Mouse (Mus musculus): ENCODE data around the gene Six5. TPM values are rescaled to one million over a fixed set of nuclear protein-coding genes. Genes with fewer than 3 reads are reported as not detected.

Gene Six5
- total and polyA plus RNA-seq, 3 experiments = 3.0 to 7.7 TPM; not detected in 1

DNA sequence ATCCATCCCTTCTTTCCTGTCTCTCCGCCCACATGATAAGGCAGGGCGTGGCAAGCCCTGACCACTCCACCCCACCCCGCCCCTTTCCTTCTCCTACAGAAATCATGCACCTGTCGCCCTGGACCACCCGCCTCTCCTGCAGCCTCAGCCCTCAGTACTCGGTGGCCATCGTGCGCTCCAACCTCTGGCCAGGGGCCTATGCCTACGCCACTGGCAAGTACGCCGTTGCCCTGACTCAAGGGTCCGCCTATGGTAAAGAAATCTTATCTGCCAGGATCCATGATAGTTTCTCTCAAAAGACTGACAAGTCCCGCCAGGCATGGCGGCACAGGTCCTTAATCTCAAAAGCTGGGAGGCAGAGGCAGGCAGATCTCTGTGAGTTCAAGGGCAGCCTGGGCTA, 26.5 kb upstream of the Six5 start:
- TF ChIP-seq TAL1 (IDR thresholded peaks at IDR 0.05; ENCODE audit: low read length) = no peak
- TF ChIP-seq ZC3H11A (IDR thresholded peaks at IDR 0.05; ENCODE audit: low read depth, low read length) = no peak
- TF ChIP-seq MYC (IDR thresholded peaks at IDR 0.05; ENCODE audit: low read depth, low read length) = no peak
- TF ChIP-seq ZKSCAN1 (IDR thresholded peaks at IDR 0.05; ENCODE audit: low read depth, low read length) = no peak
- no peak for TF ChIP-seq MEF2A (IDR thresholded peaks at IDR 0.05; ENCODE audit: extremely low read depth, insufficient replicate concordance, low read depth, low read length, poor library complexity, severe bottlenecking)
- TF ChIP-seq JUND (IDR thresholded peaks at IDR 0.05; ENCODE audit: low read depth, low read length) = no peak
- no peak for TF ChIP-seq BHLHE40 (IDR thresholded peaks at IDR 0.05; ENCODE audit: borderline replicate concordance, low read depth, low read length)
- no peak for TF ChIP-seq POLR2A (IDR thresholded peaks at IDR 0.05; ENCODE audit: control insufficient read depth in 1 of 2, insufficient read depth in 1 of 2, low read depth in 1 of 2, low read length in 2 of 2, poor library complexity in 1 of 2)
- no peak for TF ChIP-seq ETS1 (IDR thresholded peaks at IDR 0.05; ENCODE audit: low read depth, low read length)
- no peak for TF ChIP-seq ELF1 (IDR thresholded peaks at IDR 0.05; ENCODE audit: low read depth, low read length)
- no peaks in the 10 kb centered on the region for H3K79me2 ChIP-seq (ENCODE audit: control insufficient read depth, insufficient read depth, low read length, poor library complexity)
- H3K4me3 ChIP-seq (ENCODE audit: control insufficient read depth in 1 of 2, insufficient read depth in 1 of 2, low read depth in 2 of 2, low read length in 2 of 2) = no peak overlapping the region
- H3K36me3 ChIP-seq (ENCODE audit: control insufficient read depth in 1 of 2, insufficient read depth in 2 of 2, low read length in 2 of 2) = no peaks in the 10 kb centered on the region
- no peak for DNase-seq (ENCODE audit: low read depth, low spot score)
- H3K27me3 ChIP-seq (ENCODE audit: control insufficient read depth in 1 of 2, insufficient read depth in 2 of 2, low read length in 2 of 2) = no peaks in the 10 kb centered on the region
- no peak overlapping the region for H3K9ac ChIP-seq (ENCODE audit: control insufficient read depth, low read depth, low read length, poor library complexity, severe bottlenecking)
- no peaks in the 10 kb centered on the region for H3K4me1 ChIP-seq (ENCODE audit: control insufficient read depth in 1 of 2, insufficient read depth in 2 of 2, low read length in 2 of 2)
- no peak overlapping the region for H3K27ac ChIP-seq (ENCODE audit: control insufficient read depth, low read depth, low read length)
- no peaks in the 10 kb centered on the region for H3K9me3 ChIP-seq (replicated peaks; ENCODE audit: insufficient read depth, low read length)

DNA sequence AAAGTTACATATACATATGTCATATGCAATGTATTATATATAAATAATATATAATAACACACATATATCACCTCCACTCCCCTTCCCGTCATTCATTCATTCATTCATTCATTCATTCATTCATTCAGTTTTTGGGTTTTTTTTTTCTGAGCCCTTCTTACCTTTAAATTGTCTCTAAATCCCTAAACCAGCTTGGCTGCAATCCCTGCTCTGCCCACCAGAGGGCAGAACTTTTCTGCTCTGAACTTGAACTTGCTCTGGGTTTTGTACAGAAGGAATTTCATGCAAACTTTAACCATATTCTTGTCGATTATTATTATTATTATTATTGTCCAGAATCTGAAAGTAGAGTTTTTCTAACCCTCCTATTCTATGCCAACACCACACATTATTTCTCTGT, 25.7 kb upstream of the Six5 start:
- H3K36me3 ChIP-seq (ENCODE audit: control insufficient read depth in 1 of 2, insufficient read depth in 2 of 2, low read length in 2 of 2) = no peaks in the 10 kb centered on the region
- H3K4me1 ChIP-seq (ENCODE audit: control insufficient read depth in 1 of 2, insufficient read depth in 2 of 2, low read length in 2 of 2) = no peaks in the 10 kb centered on the region
- peak; percentile 87 for DNase-seq (ENCODE audit: low read depth, low spot score)
- H3K79me2 ChIP-seq (ENCODE audit: control insufficient read depth, insufficient read depth, low read length, poor library complexity) = no peaks in the 10 kb centered on the region
- no peak overlapping the region for H3K27ac ChIP-seq (ENCODE audit: control insufficient read depth, low read depth, low read length)
- no peak for TF ChIP-seq POLR2AphosphoS2 (IDR thresholded peaks at IDR 0.05; ENCODE audit: low read length)
- TF ChIP-seq SMC3 (IDR thresholded peaks at IDR 0.05; ENCODE audit: low read depth, low read length) = peak; percentile 87
- TF ChIP-seq ETS1 (IDR thresholded peaks at IDR 0.05; ENCODE audit: low read depth, low read length) = no peak
- TF ChIP-seq SIN3A (IDR thresholded peaks at IDR 0.05; ENCODE audit: low read length) = peak; percentile 61; the same call in 1 of the 2 replicates
- TF ChIP-seq MYB (IDR thresholded peaks at IDR 0.05; ENCODE audit: low read depth, low read length) = no peak
- TF ChIP-seq ZMIZ1 (IDR thresholded peaks at IDR 0.05; ENCODE audit: low read depth, low read length) = no peak
- TF ChIP-seq TCF12 (IDR thresholded peaks at IDR 0.05; ENCODE audit: low read depth, low read length) = no peak
- TF ChIP-seq CTCF (IDR thresholded peaks at IDR 0.05 in 2 of 3, conservative IDR thresholded peaks at IDR 0.05 in 1 of 3; ENCODE audit: control insufficient read depth in 1 of 3, insufficient read depth in 1 of 3, low read depth in 2 of 3, low read length in 3 of 3, poor library complexity in 1 of 3, severe bottlenecking in 1 of 3) = peak; percentile 81 to 86 (median 84)
- TF ChIP-seq RAD21 (IDR thresholded peaks at IDR 0.05; ENCODE audit: low read depth, low read length) = peak; percentile 71
- TF ChIP-seq TAL1 (IDR thresholded peaks at IDR 0.05; ENCODE audit: low read length) = no peak
- peak; percentile 65 for TF ChIP-seq ZC3H11A (IDR thresholded peaks at IDR 0.05; ENCODE audit: low read depth, low read length)
- TF ChIP-seq ZNF384 (IDR thresholded peaks at IDR 0.05; ENCODE audit: low read depth, low read length) = peak; percentile 62
- H3K27me3 ChIP-seq (ENCODE audit: control insufficient read depth in 1 of 2, insufficient read depth in 2 of 2, low read length in 2 of 2) = no peaks in the 10 kb centered on the region
- H3K9ac ChIP-seq (ENCODE audit: control insufficient read depth, low read depth, low read length, poor library complexity, severe bottlenecking) = no peak overlapping the region
- H3K9me3 ChIP-seq (replicated peaks; ENCODE audit: insufficient read depth, low read length) = no peaks in the 10 kb centered on the region
- no peak overlapping the region for H3K4me3 ChIP-seq (ENCODE audit: control insufficient read depth in 1 of 2, insufficient read depth in 1 of 2, low read depth in 2 of 2, low read length in 2 of 2)
